Mouse (Mus musculus): ENCODE measurements around the gene Stab2. TPM values are rescaled to one million over a fixed set of nuclear protein-coding genes. Genes with fewer than 3 reads are reported as not detected.

The Stab2 gene
- polyA plus RNA-seq, 1 experiment from 2014 or later = 25.4 TPM

DNA sequence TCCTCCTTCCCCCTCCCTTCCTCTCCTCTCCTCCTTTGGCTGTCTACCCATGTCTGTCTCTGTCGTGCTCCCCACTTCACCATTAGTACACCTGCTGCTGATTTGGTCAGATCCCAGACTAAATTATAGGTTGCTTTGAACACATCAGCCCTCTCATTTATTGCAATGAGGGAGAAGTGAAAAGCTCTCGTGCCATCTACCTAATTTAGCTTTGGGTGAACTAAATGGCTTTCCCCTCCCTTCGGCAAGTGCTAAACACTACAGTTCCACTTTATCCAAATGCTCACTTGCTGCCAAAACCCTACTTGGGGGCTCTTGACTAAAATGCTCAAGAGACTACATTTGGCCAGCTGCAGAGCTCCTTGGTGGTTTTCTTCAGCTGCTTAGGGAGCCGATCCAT, 171.0 kb downstream of the Stab2 start:
- Histone ChIP-seq H3K27ac (ENCODE audit: low read length) (no peak overlapping the region), H3K36me3 (ENCODE audit: control insufficient read depth, insufficient read depth) (no peaks in the 10 kb centered on the region), H3K4me3 (ENCODE audit: low read depth, low read length) (no peak overlapping the region), H3K4me1 (ENCODE audit: control insufficient read depth, low read depth, low read length) (no peaks in the 10 kb centered on the region), H3K9me3 (replicated peaks; ENCODE audit: control insufficient read depth, low read length) (no peaks in the 10 kb centered on the region), H3K9ac (ENCODE audit: low read depth, low read length) (no peak overlapping the region), H3K27me3 (ENCODE audit: control insufficient read depth, insufficient read depth, low read depth, low read length) (peaks cover 3% of the 10 kb centered on the region; the same call in 1 of the 2 replicates), H3K4me2 (ENCODE audit: low read depth, low read length) (no peak overlapping the region)
- WGBS (ENCODE audit: insufficient replicate concordance) = 71% methylated on average over 4 of the region's 4 CpGs
- no peak for ATAC-seq (ENCODE audit: low read depth)

DNA sequence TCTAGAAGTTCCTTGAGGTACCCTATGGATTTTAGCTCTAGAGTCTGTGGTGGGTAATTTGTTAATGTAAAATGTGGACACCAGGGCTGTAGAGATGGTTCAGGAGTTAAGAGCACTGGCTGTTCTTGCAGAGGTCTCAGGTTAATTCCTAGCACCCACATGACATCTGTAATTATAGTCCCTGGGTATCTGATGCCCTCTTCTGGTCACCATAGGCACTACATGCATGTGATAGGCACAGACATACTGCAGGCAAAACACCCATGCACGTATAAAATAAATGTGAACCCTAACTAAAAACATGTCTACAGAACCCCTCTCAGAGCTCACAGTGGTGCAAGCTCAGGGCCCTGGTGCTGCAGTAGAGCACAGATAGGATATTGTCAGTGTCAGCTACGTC, 178.3 kb downstream of the Stab2 start:
- Histone ChIP-seq H3K27ac (ENCODE audit: low read length) (no peak overlapping the region), H3K9ac (ENCODE audit: low read depth, low read length) (no peak overlapping the region), H3K9me3 (replicated peaks; ENCODE audit: control insufficient read depth, low read length) (no peaks in the 10 kb centered on the region), H3K4me3 (ENCODE audit: low read depth, low read length) (no peak overlapping the region), H3K27me3 (ENCODE audit: control insufficient read depth, insufficient read depth, low read depth, low read length) (no peaks in the 10 kb centered on the region), H3K36me3 (ENCODE audit: control insufficient read depth, insufficient read depth) (no peaks in the 10 kb centered on the region), H3K4me1 (ENCODE audit: control insufficient read depth, low read depth, low read length) (no peaks in the 10 kb centered on the region), H3K4me2 (ENCODE audit: low read depth, low read length) (no peak overlapping the region)
- WGBS (ENCODE audit: insufficient replicate concordance) = 70% methylated on average over 2 of the region's 2 CpGs
- ATAC-seq (ENCODE audit: low read depth) = no peak

DNA sequence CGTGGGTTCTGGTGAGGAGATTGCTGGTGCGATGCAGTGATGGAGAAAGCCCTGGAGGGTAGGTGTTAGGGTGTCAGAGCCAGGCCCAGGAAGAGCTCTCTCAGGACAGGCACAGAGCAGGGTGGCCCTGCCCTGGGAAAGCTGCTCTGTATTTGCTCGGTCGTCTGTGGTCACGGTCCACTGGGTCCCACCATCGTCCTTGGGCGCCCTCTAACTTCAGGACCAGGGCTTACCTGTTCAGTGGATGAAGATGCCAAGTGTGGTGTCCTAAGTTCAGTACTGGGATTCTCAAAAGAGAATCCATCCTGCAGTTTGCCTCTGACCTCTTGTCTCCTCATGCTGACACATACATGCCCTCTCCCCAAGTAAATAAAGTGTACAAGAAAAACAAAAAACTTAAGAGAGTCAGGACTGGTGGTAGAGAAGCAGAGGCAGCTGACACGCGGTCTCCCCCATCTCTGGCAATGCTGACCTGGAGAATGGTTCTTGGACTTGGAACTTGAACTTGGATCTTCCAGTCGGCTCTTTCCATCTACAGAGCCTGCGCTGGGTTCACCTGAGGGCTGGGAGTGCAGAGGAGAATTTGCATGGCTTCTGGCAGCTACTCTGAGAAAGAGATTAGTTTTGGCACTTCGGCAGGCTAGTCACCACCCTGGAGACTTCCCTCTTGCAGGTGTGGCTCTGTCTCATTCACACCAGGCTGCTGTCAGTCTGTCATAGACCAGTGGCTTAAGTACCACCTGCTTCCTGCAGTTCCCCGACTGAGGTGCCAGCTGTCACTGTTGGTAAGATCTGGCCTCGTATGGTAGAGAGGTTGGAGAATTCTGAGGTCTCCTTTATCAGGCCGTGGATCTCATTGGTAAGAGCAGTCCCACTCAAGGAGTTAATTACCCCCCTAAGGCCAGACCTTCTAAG, 179.3 kb downstream of the Stab2 start:
- H3K9ac ChIP-seq (ENCODE audit: low read depth, low read length) = no peak overlapping the region

DNA sequence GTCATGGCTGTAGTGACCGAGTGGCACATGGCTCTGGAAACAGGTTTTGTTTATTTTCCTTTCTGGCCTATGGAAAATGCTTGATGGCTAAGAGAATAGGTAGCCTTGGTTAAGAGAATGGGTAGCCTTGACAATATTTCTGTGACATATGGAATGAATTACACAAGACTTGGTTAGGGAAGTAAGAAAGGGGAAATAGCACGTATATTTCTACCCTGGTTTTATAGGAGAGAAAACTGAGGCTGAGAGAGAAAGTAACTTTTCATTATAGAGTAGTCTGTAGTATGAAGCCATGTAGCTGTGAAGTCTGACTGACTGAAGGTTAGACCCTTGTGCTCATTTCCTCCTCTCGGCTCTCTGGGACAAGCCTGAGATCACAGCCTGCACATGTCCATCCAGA, 180.9 kb downstream of the Stab2 start:
- H3K27ac ChIP-seq (ENCODE audit: low read length) = no peak overlapping the region
- ATAC-seq (ENCODE audit: low read depth) = no peak
- no peaks in the 10 kb centered on the region for H3K27me3 ChIP-seq (ENCODE audit: control insufficient read depth, insufficient read depth, low read depth, low read length)
- WGBS (ENCODE audit: insufficient replicate concordance) = 47% methylated on average over 3 of the region's 3 CpGs
- no peaks in the 10 kb centered on the region for H3K9me3 ChIP-seq (replicated peaks; ENCODE audit: control insufficient read depth, low read length)
- no peak overlapping the region for H3K4me2 ChIP-seq (ENCODE audit: low read depth, low read length)
- no peaks in the 10 kb centered on the region for H3K4me1 ChIP-seq (ENCODE audit: control insufficient read depth, low read depth, low read length)
- H3K4me3 ChIP-seq (ENCODE audit: low read depth, low read length) = no peak overlapping the region
- no peaks in the 10 kb centered on the region for H3K36me3 ChIP-seq (ENCODE audit: control insufficient read depth, insufficient read depth)
- no peak overlapping the region for H3K9ac ChIP-seq (ENCODE audit: low read depth, low read length)

More for the DNA sequence above, 179.3 kb downstream of the Stab2 start:
- H3K9me3 ChIP-seq (replicated peaks; ENCODE audit: control insufficient read depth, low read length) = no peaks in the 10 kb centered on the region
- no peak overlapping the region for H3K4me2 ChIP-seq (ENCODE audit: low read depth, low read length)
- H3K4me1 ChIP-seq (ENCODE audit: control insufficient read depth, low read depth, low read length) = no peaks in the 10 kb centered on the region
- no peaks in the 10 kb centered on the region for H3K27me3 ChIP-seq (ENCODE audit: control insufficient read depth, insufficient read depth, low read depth, low read length)
- H3K36me3 ChIP-seq (ENCODE audit: control insufficient read depth, insufficient read depth) = no peaks in the 10 kb centered on the region
- no peak overlapping the region for H3K27ac ChIP-seq (ENCODE audit: low read length)
- no peak overlapping the region for H3K4me3 ChIP-seq (ENCODE audit: low read depth, low read length)
- WGBS (ENCODE audit: insufficient replicate concordance) = 73% methylated on average over 15 of the region's 15 CpGs
- no peak for ATAC-seq (ENCODE audit: low read depth)

DNA sequence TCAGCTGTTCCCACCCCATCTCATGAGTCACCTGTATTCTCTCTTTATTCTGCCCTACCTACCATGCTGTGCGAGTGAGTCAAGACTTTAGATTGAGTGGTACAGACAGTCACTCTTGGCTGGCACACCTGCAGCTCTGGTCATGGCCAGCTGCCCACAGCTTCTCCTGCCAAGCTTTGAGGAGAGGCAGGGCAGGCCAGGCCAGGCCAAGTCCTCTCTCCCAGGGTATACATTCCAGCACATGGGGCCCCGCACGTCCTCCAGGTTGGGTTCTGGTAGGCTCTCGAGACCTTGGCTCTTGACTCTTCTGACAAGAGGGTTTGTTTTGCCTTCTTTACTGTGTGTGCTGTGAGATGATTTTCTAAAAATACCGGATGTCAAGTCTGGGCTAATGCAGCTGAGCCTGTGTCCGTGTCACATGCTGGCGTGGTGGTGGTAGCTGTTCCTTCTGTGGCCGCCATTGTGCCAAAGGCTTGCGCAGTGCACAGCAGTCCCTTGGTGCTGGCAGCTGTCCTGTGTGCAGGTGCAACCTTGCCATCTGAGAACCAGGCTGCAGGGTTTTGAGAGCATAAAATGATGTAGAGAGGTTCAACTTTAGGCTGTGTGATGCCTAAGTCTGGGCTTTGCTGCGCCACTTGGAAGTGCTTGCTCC, 181.8 kb downstream of the Stab2 start:
- no peak overlapping the region for H3K27ac ChIP-seq (ENCODE audit: low read length)
- ATAC-seq (ENCODE audit: low read depth) = no peak
- no peaks in the 10 kb centered on the region for H3K36me3 ChIP-seq (ENCODE audit: control insufficient read depth, insufficient read depth)
- no peak overlapping the region for H3K4me2 ChIP-seq (ENCODE audit: low read depth, low read length)
- H3K9ac ChIP-seq (ENCODE audit: low read depth, low read length) = no peak overlapping the region
- no peak overlapping the region for H3K4me3 ChIP-seq (ENCODE audit: low read depth, low read length)
- no peaks in the 10 kb centered on the region for H3K27me3 ChIP-seq (ENCODE audit: control insufficient read depth, insufficient read depth, low read depth, low read length)
- no peaks in the 10 kb centered on the region for H3K4me1 ChIP-seq (ENCODE audit: control insufficient read depth, low read depth, low read length)
- 77% methylated on average over 10 of the region's 10 CpGs for WGBS (ENCODE audit: insufficient replicate concordance)
- no peaks in the 10 kb centered on the region for H3K9me3 ChIP-seq (replicated peaks; ENCODE audit: control insufficient read depth, low read length)

DNA sequence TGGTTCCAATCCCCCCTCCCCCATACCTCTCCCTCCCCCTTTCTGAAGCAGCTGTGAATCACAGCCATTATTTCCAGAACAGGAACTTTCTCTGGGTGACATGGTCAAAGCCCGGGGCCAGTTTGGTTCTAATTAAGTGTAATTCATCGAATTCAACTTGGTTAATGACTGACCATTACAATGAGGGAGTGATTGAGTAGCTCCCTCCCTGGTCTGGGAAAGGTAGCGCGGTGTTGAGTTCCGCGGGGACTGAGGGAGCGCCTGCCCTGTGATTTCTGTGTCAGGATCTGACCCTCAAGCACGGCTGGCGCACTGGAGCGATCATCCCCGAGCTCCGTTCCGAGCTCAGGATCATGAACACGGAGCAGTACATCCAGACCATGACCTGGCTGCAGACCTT, 183.0 kb downstream of the Stab2 start:
- ATAC-seq (ENCODE audit: low read depth) = no peak
- Histone ChIP-seq H3K4me1 (ENCODE audit: control insufficient read depth, low read depth, low read length) (no peaks in the 10 kb centered on the region), H3K27ac (ENCODE audit: low read length) (no peak overlapping the region), H3K9me3 (replicated peaks; ENCODE audit: control insufficient read depth, low read length) (no peaks in the 10 kb centered on the region), H3K27me3 (ENCODE audit: control insufficient read depth, insufficient read depth, low read depth, low read length) (no peaks in the 10 kb centered on the region), H3K36me3 (ENCODE audit: control insufficient read depth, insufficient read depth) (no peaks in the 10 kb centered on the region), H3K4me3 (ENCODE audit: low read depth, low read length) (no peak overlapping the region), H3K9ac (ENCODE audit: low read depth, low read length) (no peak overlapping the region), H3K4me2 (ENCODE audit: low read depth, low read length) (no peak overlapping the region)
- 81% methylated on average over 14 of the region's 14 CpGs for WGBS (ENCODE audit: insufficient replicate concordance)

DNA sequence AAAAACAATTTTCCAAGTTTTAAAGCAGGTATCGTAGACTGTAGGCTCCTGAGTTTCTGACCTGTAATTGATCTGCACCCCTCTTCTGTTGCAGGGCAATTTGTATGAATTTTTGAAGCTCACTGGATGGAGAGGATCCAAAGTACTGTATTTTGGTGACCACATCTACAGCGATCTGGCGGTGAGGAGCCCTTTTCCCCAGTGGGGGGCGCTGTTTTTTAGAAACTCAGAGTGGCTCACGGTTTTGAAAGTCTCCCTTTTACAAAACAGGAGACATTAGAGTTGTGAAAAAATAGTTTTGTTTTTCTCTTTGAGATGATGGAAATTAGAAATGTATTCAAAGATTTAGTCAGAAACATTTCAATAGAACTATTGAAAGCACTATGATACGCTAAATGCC, 183.7 kb downstream of the Stab2 start:
- WGBS (ENCODE audit: insufficient replicate concordance) = 82% methylated on average over 6 of the region's 6 CpGs
- no peak overlapping the region for H3K4me3 ChIP-seq (ENCODE audit: low read depth, low read length)
- no peaks in the 10 kb centered on the region for H3K9me3 ChIP-seq (replicated peaks; ENCODE audit: control insufficient read depth, low read length)
- no peak for ATAC-seq (ENCODE audit: low read depth)
- no peaks in the 10 kb centered on the region for H3K36me3 ChIP-seq (ENCODE audit: control insufficient read depth, insufficient read depth)
- no peaks in the 10 kb centered on the region for H3K4me1 ChIP-seq (ENCODE audit: control insufficient read depth, low read depth, low read length)
- H3K9ac ChIP-seq (ENCODE audit: low read depth, low read length) = no peak overlapping the region
- no peak overlapping the region for H3K4me2 ChIP-seq (ENCODE audit: low read depth, low read length)
- no peaks in the 10 kb centered on the region for H3K27me3 ChIP-seq (ENCODE audit: control insufficient read depth, insufficient read depth, low read depth, low read length)
- H3K27ac ChIP-seq (ENCODE audit: low read length) = no peak overlapping the region

DNA sequence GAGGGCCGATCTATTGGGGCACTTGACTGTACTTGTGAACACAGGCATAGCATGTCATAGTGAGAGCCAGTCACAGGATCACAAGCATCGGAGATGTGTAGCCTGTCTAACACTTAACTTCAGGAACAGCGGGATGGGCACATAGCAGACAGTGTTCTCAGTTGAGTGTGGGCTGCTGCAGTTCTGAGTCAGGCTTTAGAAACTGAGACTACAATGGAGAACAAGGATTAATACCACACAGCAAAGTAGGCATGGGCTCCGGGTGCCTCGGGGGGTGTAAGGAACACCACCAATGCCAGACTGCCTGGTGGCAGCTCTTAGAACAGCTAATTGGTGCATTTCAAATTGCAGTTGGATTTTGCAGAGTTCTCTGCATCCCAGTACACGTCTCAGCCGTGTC, 186.8 kb downstream of the Stab2 start:
- Histone ChIP-seq H3K4me1 (ENCODE audit: control insufficient read depth, low read depth, low read length) (no peaks in the 10 kb centered on the region), H3K27me3 (ENCODE audit: control insufficient read depth, insufficient read depth, low read depth, low read length) (no peaks in the 10 kb centered on the region), H3K9ac (ENCODE audit: low read depth, low read length) (no peak overlapping the region), H3K27ac (ENCODE audit: low read length) (no peak overlapping the region), H3K4me3 (ENCODE audit: low read depth, low read length) (no peak overlapping the region), H3K4me2 (ENCODE audit: low read depth, low read length) (no peak overlapping the region), H3K9me3 (replicated peaks; ENCODE audit: control insufficient read depth, low read length) (no peaks in the 10 kb centered on the region), H3K36me3 (ENCODE audit: control insufficient read depth, insufficient read depth) (no peaks in the 10 kb centered on the region)
- no peak for ATAC-seq (ENCODE audit: low read depth)
- 75% methylated on average over 7 of the region's 7 CpGs for WGBS (ENCODE audit: insufficient replicate concordance)

DNA sequence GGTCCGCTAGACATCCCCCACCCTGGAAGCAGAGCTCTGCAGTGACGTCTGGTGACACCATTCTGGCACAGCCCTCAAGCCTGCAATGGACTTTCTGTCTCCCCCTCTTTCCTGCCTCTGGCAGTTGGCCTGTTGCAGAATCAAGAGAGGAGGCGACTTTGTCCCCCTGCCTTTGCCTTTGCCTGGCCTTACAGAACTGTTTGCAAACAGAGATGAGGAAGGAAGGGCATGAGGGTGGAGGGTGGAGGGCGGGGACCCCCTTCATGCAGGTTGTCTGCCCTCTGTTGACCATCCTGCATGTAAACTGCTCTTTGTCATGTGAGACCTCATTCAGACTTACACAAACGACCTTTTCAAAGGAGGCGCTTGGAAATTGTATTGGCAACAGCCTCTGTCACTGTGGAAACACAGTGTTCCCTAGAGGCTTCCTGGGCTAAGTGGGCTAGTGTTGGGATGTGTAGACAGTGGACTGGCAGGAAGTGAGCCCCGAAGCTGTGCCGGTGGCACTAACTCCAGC, 188.1 kb downstream of the Stab2 start:
- H3K4me2 ChIP-seq (ENCODE audit: low read depth, low read length) = no peak overlapping the region
- H3K27me3 ChIP-seq (ENCODE audit: control insufficient read depth, insufficient read depth, low read depth, low read length) = no peaks in the 10 kb centered on the region
- no peak overlapping the region for H3K9ac ChIP-seq (ENCODE audit: low read depth, low read length)
- H3K36me3 ChIP-seq (ENCODE audit: control insufficient read depth, insufficient read depth) = no peaks in the 10 kb centered on the region
- no peak overlapping the region for H3K4me3 ChIP-seq (ENCODE audit: low read depth, low read length)
- WGBS (ENCODE audit: insufficient replicate concordance) = 58% methylated on average over 8 of the region's 8 CpGs
- ATAC-seq (ENCODE audit: low read depth) = no peak
- no peaks in the 10 kb centered on the region for H3K4me1 ChIP-seq (ENCODE audit: control insufficient read depth, low read depth, low read length)
- H3K27ac ChIP-seq (ENCODE audit: low read length) = no peak overlapping the region
- no peaks in the 10 kb centered on the region for H3K9me3 ChIP-seq (replicated peaks; ENCODE audit: control insufficient read depth, low read length)

All from liver, embryonic 16.5 days (tissue).